ENCODE assay signal across 9 mouse cellular contexts in the genomic region with DNA sequence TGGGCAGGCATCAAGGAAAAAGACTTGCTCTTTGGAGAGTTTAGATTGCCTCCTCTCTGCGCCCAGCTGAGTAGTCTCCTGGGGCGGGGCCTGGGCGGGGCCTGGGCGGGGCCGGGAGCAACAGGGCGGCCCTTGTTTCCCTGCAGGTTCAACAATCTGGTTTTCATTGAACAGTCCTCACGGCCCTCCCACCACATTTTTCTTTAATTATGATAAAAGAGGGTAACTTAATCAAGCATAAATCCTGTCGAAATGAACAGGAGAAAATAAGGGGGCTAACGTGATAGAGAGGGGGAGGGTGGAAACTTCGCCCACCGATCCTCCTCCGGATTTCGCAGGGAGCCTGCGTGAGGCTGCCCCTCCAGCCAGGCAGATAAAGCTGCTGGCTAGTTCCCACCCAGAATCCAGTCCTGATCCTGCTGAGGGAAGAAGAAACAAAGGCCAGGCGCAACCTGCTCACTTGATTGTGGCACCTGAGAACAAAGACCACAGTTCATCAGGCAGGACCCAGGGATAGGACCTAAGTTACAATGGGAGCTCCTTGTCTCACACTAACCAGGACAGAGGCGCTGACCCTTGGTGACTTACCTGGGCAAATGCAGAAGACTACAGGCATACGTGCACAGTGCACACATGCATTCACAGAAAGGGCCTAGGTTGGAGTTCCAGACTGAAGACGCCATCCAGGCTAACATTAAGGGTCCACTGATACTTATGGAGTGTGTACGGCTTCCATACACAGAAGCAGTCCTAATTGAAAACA.
DNase-seq lines count a peak whose midpoint lies in the region; ATAC-seq and TF ChIP-seq lines count a peak whose summit lies in the region.
"Had no signal": no experiment of that assay in that cellular context is flagged by ENCODE, and none has a peak within 500 bp of the region (broad histone marks: within the 10 kb centered on the region; RNA-seq: fewer than 3 reads in every experiment).

No protein-coding gene starts in this region.

- H3K4me1 ChIP-seq in E14TG2a.4 (replicated peaks; ENCODE audit: low read depth, low read length) = peaks cover 62% of the 10 kb centered on the region
- H3K4me1 ChIP-seq in forebrain, embryonic 14.5 days (ENCODE audit: control insufficient read depth, insufficient read depth, low read length) = peaks cover 15% of the 10 kb centered on the region
- no peaks in the 10 kb centered on the region for H3K4me1 ChIP-seq in liver, embryonic 16.5 days (ENCODE audit: control insufficient read depth, low read depth, low read length)

- peak; percentile 63 for DNase-seq in adrenal gland, postnatal 10 days
- no peak for DNase-seq in adrenal gland, adult 8-10 months
- peak; percentile 68 for DNase-seq in forebrain, embryonic 14.5 days (ENCODE audit: low spot score)
- DNase-seq in frontal cortex, postnatal 25 days (ENCODE audit: low spot score in 2 of 2) = no peak
- DNase-seq in thymus, postnatal 25 days = no peak
- DNase-seq in thymus, postnatal 36 days = no peak
- DNase-seq: right cerebral cortex, adult 18-20 months had no signal

- H3K9me3 ChIP-seq in E14TG2a.4 (ENCODE audit: low read length) = no peaks in the 10 kb centered on the region
- no peaks in the 10 kb centered on the region for H3K9me3 ChIP-seq in forebrain, embryonic 14.5 days (replicated peaks; ENCODE audit: control insufficient read depth, low read length)
- H3K9me3 ChIP-seq in liver, embryonic 16.5 days (replicated peaks; ENCODE audit: control insufficient read depth, low read length) = no peaks in the 10 kb centered on the region

- no peak for TF ChIP-seq CTCF in E14TG2a.4 (conservative IDR thresholded peaks at IDR 0.05; ENCODE audit: low read length)

- H3K27ac ChIP-seq in forebrain, embryonic 14.5 days (ENCODE audit: low read depth, low read length) = peak overlapping the region; percentile 39; the same call in 1 of the 2 replicates
- H3K27ac ChIP-seq in liver, embryonic 16.5 days (ENCODE audit: low read length) = no peak overlapping the region

- H3K9ac ChIP-seq in forebrain, embryonic 14.5 days (ENCODE audit: low read length) = peak overlapping the region; percentile 46
- no peak overlapping the region for H3K9ac ChIP-seq in liver, embryonic 16.5 days (ENCODE audit: low read depth, low read length)

- H3K36me3 ChIP-seq in E14TG2a.4 (ENCODE audit: insufficient read depth, low read length) = no peaks in the 10 kb centered on the region
- no peaks in the 10 kb centered on the region for H3K36me3 ChIP-seq in forebrain, embryonic 14.5 days (ENCODE audit: control insufficient read depth, insufficient read depth, low read length)
- no peaks in the 10 kb centered on the region for H3K36me3 ChIP-seq in liver, embryonic 16.5 days (ENCODE audit: control insufficient read depth, insufficient read depth)

- H3K4me2 ChIP-seq in forebrain, embryonic 14.5 days (ENCODE audit: low read length) = peak overlapping the region; percentile 48
- H3K4me2 ChIP-seq in liver, embryonic 16.5 days (ENCODE audit: low read depth, low read length) = 0 out of 2 replicates have a peak overlapping the region, but pooled peaks have one; percentile 7

- H3K4me3 ChIP-seq in E14TG2a.4 (replicated peaks; ENCODE audit: low read length) = peak overlapping the region; percentile 62
- peak overlapping the region; percentile 19 for H3K4me3 ChIP-seq in forebrain, embryonic 14.5 days (ENCODE audit: low read depth, low read length)
- no peak overlapping the region for H3K4me3 ChIP-seq in liver, embryonic 16.5 days (ENCODE audit: low read depth, low read length)

- ATAC-seq in forebrain, embryonic 14.5 days = peak; percentile 86
- ATAC-seq in liver, embryonic 16.5 days (ENCODE audit: low read depth) = no peak

- WGBS in forebrain, embryonic 14.5 days = 8% methylated on average over 19 of the region's 19 CpGs
- 17% methylated on average over 19 of the region's 19 CpGs for WGBS in liver, embryonic 16.5 days (ENCODE audit: insufficient replicate concordance)

- H3K27me3 ChIP-seq in E14TG2a.4 (ENCODE audit: insufficient read depth, low read length) = no peaks in the 10 kb centered on the region
- no peaks in the 10 kb centered on the region for H3K27me3 ChIP-seq in forebrain, embryonic 14.5 days (replicated peaks; ENCODE audit: control insufficient read depth, insufficient read depth, low read length)
- H3K27me3 ChIP-seq in liver, embryonic 16.5 days (ENCODE audit: control insufficient read depth, insufficient read depth, low read depth, low read length) = no peaks in the 10 kb centered on the region

Comparison
In these comparisons a context has a peak if more than half of its experiments do, and no peak if none do; other contexts are left out.
1. DNase-seq: peak in adrenal gland, postnatal 10 days (single experiment) and forebrain, embryonic 14.5 days (single experiment); none in adrenal gland, adult 8-10 months (single experiment), frontal cortex, postnatal 25 days (0 of 2), thymus, postnatal 25 days (single experiment) and thymus, postnatal 36 days (0 of 2).